Mouse (Mus musculus): ENCODE data around the gene Rps11.

DNA sequence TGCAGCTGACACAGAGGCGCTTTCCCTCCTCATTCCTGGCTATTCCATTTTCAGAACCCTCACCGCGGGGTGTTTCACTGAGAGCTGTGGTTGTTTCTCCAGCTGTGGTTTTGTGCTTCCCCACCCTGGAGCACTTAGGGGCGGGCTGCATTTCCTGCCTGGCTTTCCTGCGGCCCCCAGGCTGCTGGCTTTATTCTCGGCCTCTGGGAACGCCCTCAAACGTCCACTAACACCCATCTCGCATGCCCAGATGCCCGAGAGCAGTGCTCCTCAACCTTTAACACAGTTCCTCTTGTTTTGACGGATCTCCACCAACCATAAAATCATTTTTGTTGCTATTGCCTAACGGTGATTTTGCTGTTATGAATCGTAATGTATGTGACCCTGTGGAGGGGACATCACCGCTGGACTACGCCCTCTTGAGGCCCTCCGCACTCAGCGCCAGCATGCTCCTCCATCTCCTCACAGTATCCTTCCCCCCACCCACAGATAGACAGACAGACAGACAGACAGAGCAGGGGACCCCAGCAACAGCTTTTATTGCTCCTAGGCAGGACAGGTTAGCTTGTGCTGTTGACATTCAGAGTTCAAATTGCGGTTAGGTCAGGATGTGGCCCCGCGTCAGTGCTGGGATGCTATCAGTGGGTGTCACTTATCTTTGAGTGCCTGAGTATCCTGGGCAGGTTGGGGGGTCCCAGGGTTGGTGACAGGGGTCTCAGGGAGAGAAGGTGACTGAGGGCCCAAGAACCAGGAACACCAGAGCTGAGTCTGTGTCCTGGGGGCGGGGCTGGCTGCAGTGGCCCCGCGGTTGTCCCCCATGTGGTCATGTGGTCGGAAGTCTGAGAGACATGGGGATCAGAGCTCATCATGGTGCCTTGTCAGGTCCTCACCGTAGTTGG is 41.6 kb downstream of the Rps11 start:
- TF ChIP-seq ZC3H11A (IDR thresholded peaks at IDR 0.05; ENCODE audit: borderline replicate concordance, low read depth, low read length) = no peak
- no peak for TF ChIP-seq ZNF384 (IDR thresholded peaks at IDR 0.05; ENCODE audit: low read depth, low read length)
- TF ChIP-seq HCFC1 (IDR thresholded peaks at IDR 0.05; ENCODE audit: borderline replicate concordance, insufficient read depth, low read length) = no peak
- no peak for TF ChIP-seq MAFK (IDR thresholded peaks at IDR 0.05; ENCODE audit: insufficient read depth, low read depth, low read length)

Data from ES-E14 (cell line).